Mouse (Mus musculus): ENCODE data around the gene Calr.

Calr gene

GRCm38 (mm10) chr8:84846722-84847572, at the start of gene Calr:
TSS of gene Calr (minus strand) at chr8:84846934.
- peak; percentile 99 for DNase-seq

- no peak for DNase-seq
These were observed 49.2 kb upstream of the Calr start for GRCm38 (mm10) chr8:84895963-84896362.

GRCm38 (mm10) chr8:84893709-84894134, 47.0 kb upstream of the Calr start, which contains the start of gene Gcdh:
TSS of gene Gcdh (minus strand) at chr8:84893921.
- DNase-seq: peak; percentile 90 to 92

GRCm38 (mm10) chr8:84892993-84893708, 46.4 kb upstream of the Calr start:
- DNase-seq: no peak

- no peak for DNase-seq
These were observed 42.4 kb upstream of the Calr start for GRCm38 (mm10) chr8:84889141-84889540.

- no peak for DNase-seq
These were observed 41.5 kb upstream of the Calr start for GRCm38 (mm10) chr8:84888280-84888679.

GRCm38 (mm10) chr8:84884728-84885127, 38.0 kb upstream of the Calr start:
- no peak for DNase-seq

GRCm38 (mm10) chr8:84878915-84879314, 32.2 kb upstream of the Calr start:
- DNase-seq: no peak

- peak; percentile 86 to 91 for DNase-seq
These were observed 30.7 kb upstream of the Calr start for GRCm38 (mm10) chr8:84877297-84878035.

- DNase-seq: no peak
These were observed 27.6 kb upstream of the Calr start for GRCm38 (mm10) chr8:84874339-84874738.

- DNase-seq: no peak
These were observed 26.3 kb upstream of the Calr start for GRCm38 (mm10) chr8:84873016-84873415.

GRCm38 (mm10) chr8:84872309-84872965, 25.7 kb upstream of the Calr start:
- DNase-seq: peak; percentile 32 to 42

GRCm38 (mm10) chr8:84871376-84872308, 24.9 kb upstream of the Calr start, which contains the start of gene Syce2:
TSS of gene Syce2 (plus strand) at chr8:84872111.
- peak; percentile 66 to 83 for DNase-seq

- peak; percentile 92 to 95 for DNase-seq
These were observed 10.2 kb upstream of the Calr start, which contains the start of gene Farsa for GRCm38 (mm10) chr8:84856864-84857441. TSS of gene Farsa (plus strand) at chr8:84856989.

GRCm38 (mm10) chr8:84856434-84856833, 9.7 kb upstream of the Calr start:
- DNase-seq: no peak

GRCm38 (mm10) chr8:84847684-84848435, 1.1 kb upstream of the Calr start:
- DNase-seq: no peak

- DNase-seq: no peak
These were observed 526 bp downstream of the Calr start for GRCm38 (mm10) chr8:84846094-84846721.

GRCm38 (mm10) chr8:84845355-84846093, 1.2 kb downstream of the Calr start:
- DNase-seq: peak; percentile 65 to 74

All from cerebellum, postnatal 25 days (tissue).